Mouse (Mus musculus) stomach, embryonic 14.5 days (tissue): ENCODE data around the gene Uts2. TPM values are rescaled to one million over a fixed set of nuclear protein-coding genes. Genes with fewer than 3 reads are reported as not detected.

Source experiments
- polyA plus RNA-seq: library from polyadenylated mRNA; unstranded; fragments of >200 nt; fragmentation: Nextera tagmentation; extraction: Ambion mirVana; gene quantifications from 2 replicates; pipeline ENCODE4 v1.2.1, GENCODE M21; 2014

Gene Uts2
- polyA plus RNA-seq, 1 experiment from 2014 or later = not detected

Other genes with a start within 250 kb of the Uts2 start
- 36.4 and 37.3 TPM in 2 replicates for gene Errfi1, start 143.2 kb upstream of the Uts2 start, polyA plus RNA-seq
- gene Park7, start 82.7 kb upstream of the Uts2 start, polyA plus RNA-seq = 439 and 440 TPM in 2 replicates
- 0.80 and 0.97 TPM in 2 replicates for gene Tnfrsf9, start 82.5 kb upstream of the Uts2 start, polyA plus RNA-seq
- gene Per3, start 47.6 kb downstream of the Uts2 start, polyA plus RNA-seq = 8.1 and 9.1 TPM in 2 replicates
- 97.5 and 121 TPM in 2 replicates for gene Vamp3, start 60.9 kb downstream of the Uts2 start, polyA plus RNA-seq
- 0.35 TPM in 1 of 2 replicates, not detected in the other for gene Gm13090, start 92.5 kb downstream of the Uts2 start, polyA plus RNA-seq